Mouse (Mus musculus) lung, postnatal 0 days (tissue): Measurements from ENCODE around the gene Pptc7.

Source experiments
- CTCF ChIP-seq: IDR thresholded peaks from 2 replicates; pipeline ENCODE4 v1.5.1; 2016; ENCODE audit warnings: antibody characterized with exemption, mild to moderate bottlenecking
- EP300 ChIP-seq: IDR thresholded peaks from 2 replicates; pipeline ENCODE4 v1.6.1; 2016; ENCODE audit warnings: antibody characterized with exemption, mild to moderate bottlenecking, control low read depth

- TF ChIP-seq CTCF, result peak; percentile 59
- no peak for TF ChIP-seq EP300
Observed at GRCm38 (mm10) chr5:122265187-122265586, 19.0 kb upstream of the Pptc7 start.
